Mouse (Mus musculus) lung, adult 2 months (tissue): Measurements from ENCODE around the gene Ncoa3. TPM values are rescaled to one million over a fixed set of nuclear protein-coding genes. Genes with fewer than 3 reads are reported as not detected.
"Not testable (repeated sequence)": the region's sequence is repeated elsewhere in the genome, so short reads cannot be mapped to it uniquely, and the experiment has no call there.

Experiments used
- DNase-seq: peaks from one replicate; pipeline ENCODE4 v3.0.0; 2022
- H3K4me1 ChIP-seq: fragments of 200-500 bp; 2 replicates; pipeline ENCODE4 v1.6.1; 2011; ENCODE audit warnings: low read length; ENCODE audit not compliant: control insufficient read depth, insufficient read depth
- H3K4me3 ChIP-seq: fragments of 200-500 bp; replicated peaks from 2 replicates; pipeline ENCODE3; 2011; ENCODE audit warnings: low read depth, mild to moderate bottlenecking, control low read depth, low read length; ENCODE audit errors: extremely low read depth
- CTCF ChIP-seq: fragments of 200-500 bp; IDR thresholded peaks from 2 replicates; pipeline ENCODE4 v1.5.1; 2011; ENCODE audit warnings: mild to moderate bottlenecking, low read length, control low read depth; ENCODE audit not compliant: insufficient read depth
- POLR2A ChIP-seq: fragments of 200-500 bp; IDR thresholded peaks from 2 replicates; pipeline ENCODE4 v1.6.1; 2011; ENCODE audit warnings: low read depth, mild to moderate bottlenecking, control low read depth, low read length, borderline replicate concordance; ENCODE audit errors: extremely low read depth
- WGBS: fragments of 180-500 bp; shearing (Covaris S2); methylation state at CpG from one replicate; pipeline ENCODE4 v1.1.7; 2018; 5-methylcytosine and 5-hydroxymethylcytosine counted together
- polyA plus RNA-seq: library from polyadenylated mRNA; depleted of rRNA; stranded (reverse); fragments of >200 nt; gene quantifications from 2 replicates; pipeline ENCODE4 v1.2.3, GENCODE M21; 2012

Ncoa3 gene
- polyA plus RNA-seq, 1 experiment, result 35.3 TPM

- Histone ChIP-seq H3K4me3 (no peak overlapping the region), H3K4me1 (no peaks in the 10 kb centered on the region; the same call in 1 of the 2 replicates)
- no peak for TF ChIP-seq POLR2A
- TF ChIP-seq CTCF, result no peak
- WGBS, result 57% methylated on average over 17 of the region's 17 CpGs
- no peak for DNase-seq
Measured at GRCm38 (mm10) chr2:166079961-166080885, 87.8 kb downstream of the Ncoa3 start.

DNA sequence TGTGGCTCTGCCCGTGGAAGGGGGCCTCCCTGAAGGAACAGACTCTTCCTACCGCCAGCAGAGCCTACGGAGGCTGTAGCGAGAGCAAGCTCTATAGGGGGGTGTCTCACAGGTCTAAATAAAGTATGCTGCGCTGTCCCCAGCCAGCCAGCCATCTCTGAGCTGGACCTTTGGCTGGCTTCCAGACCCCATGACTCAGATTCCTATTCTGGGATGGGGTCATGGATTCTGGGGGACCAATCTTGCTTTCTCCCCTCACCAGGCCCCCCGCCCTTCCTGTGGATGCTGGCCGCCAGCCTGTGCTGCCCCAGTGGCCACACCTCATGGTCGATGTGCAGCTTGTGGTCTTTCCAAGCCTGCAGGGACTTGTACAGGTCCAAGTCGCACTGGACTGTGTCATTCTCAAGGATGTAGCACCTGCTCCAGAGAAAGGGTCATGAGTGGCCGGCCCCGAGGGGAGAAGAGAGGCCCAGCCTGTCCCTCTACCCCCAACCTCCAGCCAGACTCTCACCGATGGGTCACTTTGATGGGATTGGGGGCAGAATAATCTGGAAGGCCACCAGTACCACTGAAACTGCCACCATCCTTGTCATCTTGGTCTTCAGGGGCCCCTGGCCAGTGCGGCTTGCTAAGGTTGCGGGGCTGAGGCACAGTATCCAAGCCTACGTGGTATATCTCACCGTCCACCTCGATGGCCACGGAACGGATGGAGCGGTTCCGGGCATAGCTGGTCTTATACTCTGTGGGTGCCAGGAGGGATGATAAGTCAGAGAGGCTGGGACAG, 88.7 kb downstream of the Ncoa3 start:
- DNase-seq, result no peak
- Histone ChIP-seq H3K4me1 (no peaks in the 10 kb centered on the region; the same call in 1 of the 2 replicates), H3K4me3 (no peak overlapping the region)
- 69% methylated on average over 21 of the region's 21 CpGs for WGBS
- no peak for TF ChIP-seq POLR2A
- TF ChIP-seq CTCF, result no peak

DNA sequence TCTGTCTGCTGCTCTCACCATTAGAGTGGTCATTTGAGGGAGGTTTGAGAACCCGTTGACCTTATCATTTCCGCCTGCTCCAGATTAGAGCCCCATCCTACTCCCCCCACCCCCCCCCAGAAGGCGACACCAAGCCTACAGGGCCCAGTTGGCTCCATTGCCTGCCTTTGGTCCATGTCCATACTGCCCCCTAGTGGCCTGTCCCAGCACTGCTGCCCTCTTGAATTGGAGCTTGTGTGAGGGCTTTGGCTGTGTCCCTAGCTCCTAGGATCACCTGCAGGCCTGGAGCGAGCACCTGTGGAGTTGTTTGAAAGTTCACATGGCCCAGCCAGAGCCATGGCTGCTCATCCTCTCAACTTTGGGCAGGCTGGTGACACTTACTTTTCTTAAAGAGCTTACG, 89.8 kb downstream of the Ncoa3 start:
- Histone ChIP-seq H3K4me1 (no peaks in the 10 kb centered on the region; the same call in 1 of the 2 replicates), H3K4me3 (no peak overlapping the region)
- peak; percentile 74 for DNase-seq
- TF ChIP-seq CTCF (peak; percentile 90), POLR2A (no peak)
- 58% methylated on average over 5 of the region's 5 CpGs for WGBS

- Histone ChIP-seq H3K4me3 (no peak overlapping the region), H3K4me1 (no peaks in the 10 kb centered on the region; the same call in 1 of the 2 replicates)
- DNase-seq, result no peak
- WGBS, result 79% methylated on average over 10 of the region's 10 CpGs
- TF ChIP-seq CTCF, result no peak
- TF ChIP-seq POLR2A, result no peak
Measured at GRCm38 (mm10) chr2:166082661-166083060, 90.2 kb downstream of the Ncoa3 start.

DNA sequence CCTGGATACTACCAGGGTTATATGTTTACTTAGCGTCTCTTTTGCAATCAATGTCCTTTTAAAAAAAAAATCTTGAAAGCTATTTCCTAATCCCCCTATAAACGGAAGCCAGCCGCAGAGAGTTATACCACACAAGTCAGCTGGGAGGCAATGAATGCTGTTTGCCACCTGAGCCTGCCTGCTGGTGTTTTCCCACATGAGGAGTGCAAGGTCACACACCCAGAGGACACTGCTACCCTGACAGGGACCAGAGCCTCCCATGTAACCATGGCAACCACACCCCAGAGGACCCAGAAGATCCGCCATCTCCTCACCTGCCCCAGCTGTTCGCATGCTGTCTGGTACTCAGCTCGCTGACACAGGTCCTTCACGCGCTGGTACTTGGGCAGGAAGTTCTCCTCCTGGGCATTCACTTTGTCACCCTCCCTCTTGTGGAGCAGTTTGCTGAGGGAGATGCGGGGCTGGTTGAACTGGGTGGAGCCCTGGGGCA, 91.2 kb downstream of the Ncoa3 start:
- 58% methylated on average over 9 of the region's 9 CpGs for WGBS
- peak; percentile 29 for DNase-seq
- TF ChIP-seq POLR2A (no peak), CTCF (no peak)
- H3K4me3 ChIP-seq, result no peak overlapping the region
- no peaks in the 10 kb centered on the region; the same call in 1 of the 2 replicates for H3K4me1 ChIP-seq

GRCm38 (mm10) chr2:166084111-166084510, 91.7 kb downstream of the Ncoa3 start:
- no peaks in the 10 kb centered on the region; the same call in 1 of the 2 replicates for H3K4me1 ChIP-seq
- 76% methylated on average over 7 of the region's 7 CpGs for WGBS
- no peak for DNase-seq
- TF ChIP-seq POLR2A, result no peak
- no peak for TF ChIP-seq CTCF
- no peak overlapping the region for H3K4me3 ChIP-seq

DNA sequence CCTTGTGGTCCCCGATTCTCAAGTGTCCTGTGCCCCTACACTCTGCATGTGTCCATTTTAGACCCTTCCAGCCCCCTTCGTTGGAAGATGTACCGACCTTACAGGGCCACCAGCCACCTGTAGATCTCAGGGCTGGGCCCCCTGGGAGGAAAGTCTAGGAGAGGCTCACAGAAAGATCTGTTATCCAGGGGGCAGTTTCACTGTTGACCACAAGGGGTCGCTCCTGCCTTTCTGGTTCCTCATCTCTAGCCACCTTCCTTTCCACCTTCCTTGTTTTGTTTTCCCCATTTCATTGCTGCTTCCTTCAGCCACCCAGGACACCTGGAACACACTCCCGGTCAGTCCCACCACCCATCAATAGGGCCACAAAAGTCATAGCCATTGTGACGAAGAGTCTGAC, 92.5 kb downstream of the Ncoa3 start:
- not testable (repeated sequence) for H3K4me1 ChIP-seq, H3K4me3 ChIP-seq
- DNase-seq, result peak; percentile 62
- WGBS, result 35% methylated on average over 6 of the region's 6 CpGs
- TF ChIP-seq CTCF, result peak; percentile 62

- Histone ChIP-seq H3K4me3 (no peak overlapping the region), H3K4me1 (no peaks in the 10 kb centered on the region; the same call in 1 of the 2 replicates)
- WGBS, result 92% methylated on average over 10 of the region's 10 CpGs
- TF ChIP-seq POLR2A (no peak), CTCF (no peak)
- no peak for DNase-seq
Measured at GRCm38 (mm10) chr2:166085780-166086179, 93.3 kb downstream of the Ncoa3 start.

DNA sequence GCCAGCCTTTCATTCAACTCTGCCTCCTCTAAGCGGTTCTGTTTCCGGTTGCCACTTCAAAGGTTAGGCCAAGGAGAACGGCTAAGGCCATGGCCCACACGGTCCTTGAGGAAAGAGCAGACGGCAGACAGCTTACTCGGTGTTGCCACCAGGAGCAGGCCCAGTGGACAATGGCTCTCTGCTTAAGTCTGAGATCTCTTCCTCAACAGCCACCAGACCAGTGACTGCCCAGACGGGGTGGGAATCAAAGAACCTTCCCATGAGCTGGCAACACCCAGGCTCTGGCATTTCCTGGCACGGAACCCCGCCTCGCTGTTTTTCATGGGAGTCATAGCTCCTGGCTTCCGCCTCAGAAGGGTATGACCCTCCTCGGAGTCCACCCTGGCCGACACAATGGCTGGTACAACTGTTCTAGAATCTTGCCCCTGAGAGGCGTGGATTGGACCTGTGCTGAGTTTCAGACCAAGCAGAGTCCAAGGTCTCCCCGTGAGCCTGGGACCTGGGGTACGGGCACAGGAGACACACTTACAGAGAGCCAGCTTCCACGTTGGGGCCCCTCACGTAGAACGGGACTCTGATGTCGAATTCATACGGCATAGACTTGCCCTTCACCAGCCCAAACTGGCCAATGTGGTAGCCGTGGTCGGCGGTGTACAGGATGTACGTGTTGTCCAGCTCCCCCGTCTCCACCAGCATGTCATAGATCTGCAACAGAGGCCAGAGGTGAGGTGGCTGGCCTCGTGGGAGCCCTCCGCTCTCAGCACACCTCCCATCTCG, 94.2 kb downstream of the Ncoa3 start:
- WGBS, result 76% methylated on average over 29 of the region's 29 CpGs
- 0 out of 2 replicates have a peak, but pooled peaks have one; percentile 10 for TF ChIP-seq POLR2A
- TF ChIP-seq CTCF, result no peak
- DNase-seq, result no peak
- Histone ChIP-seq H3K4me3 (no peak overlapping the region), H3K4me1 (no peaks in the 10 kb centered on the region; the same call in 1 of the 2 replicates)
